Mouse (Mus musculus) spleen, adult 12 weeks (tissue): ENCODE results near the gene Tmem132c.

Experiments used
- DNase-seq: peaks from one replicate; pipeline ENCODE4 v3.0.0; 2022; ENCODE audit warnings: low spot score

The Tmem132c gene

DNA sequence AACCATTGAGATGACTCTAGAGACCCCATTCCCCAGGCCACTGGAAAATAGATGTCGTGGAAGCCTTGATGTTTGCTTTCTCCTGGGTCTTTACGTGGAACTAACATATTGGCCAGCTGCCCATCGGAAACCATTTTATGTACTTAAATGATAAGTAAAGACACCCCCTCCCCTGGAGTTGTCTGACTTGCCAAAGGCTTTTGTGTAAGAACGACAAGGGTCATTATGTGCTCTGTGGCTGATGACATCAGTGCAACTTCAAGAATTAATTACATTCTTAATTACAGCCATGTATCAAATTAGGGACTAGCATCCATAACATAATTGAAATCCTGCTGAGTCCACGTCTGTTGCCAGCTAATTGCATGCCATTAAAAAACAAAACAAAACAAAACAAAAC lies 45.3 kb downstream of the Tmem132c start:
- DNase-seq = no peak

DNA sequence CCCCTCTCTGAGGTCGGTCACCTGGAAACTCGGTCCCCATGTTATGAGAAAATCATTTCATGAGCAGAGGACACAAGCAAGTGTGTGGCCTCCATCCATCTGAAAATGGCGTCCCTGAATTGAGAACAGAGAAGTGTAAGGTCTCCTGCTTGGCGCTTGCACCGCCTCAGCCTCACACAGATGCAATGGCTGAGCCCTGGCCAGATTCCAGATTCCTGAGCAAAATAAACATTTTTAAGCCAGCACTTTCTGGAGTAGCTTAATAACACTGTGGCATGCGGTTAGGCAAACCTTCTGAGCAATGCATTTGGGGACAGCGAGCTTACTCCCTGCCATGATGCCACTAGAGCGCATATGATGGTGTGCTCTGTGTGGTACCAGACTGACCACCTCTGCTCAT lies 48.1 kb downstream of the Tmem132c start:
- no peak for DNase-seq

DNA sequence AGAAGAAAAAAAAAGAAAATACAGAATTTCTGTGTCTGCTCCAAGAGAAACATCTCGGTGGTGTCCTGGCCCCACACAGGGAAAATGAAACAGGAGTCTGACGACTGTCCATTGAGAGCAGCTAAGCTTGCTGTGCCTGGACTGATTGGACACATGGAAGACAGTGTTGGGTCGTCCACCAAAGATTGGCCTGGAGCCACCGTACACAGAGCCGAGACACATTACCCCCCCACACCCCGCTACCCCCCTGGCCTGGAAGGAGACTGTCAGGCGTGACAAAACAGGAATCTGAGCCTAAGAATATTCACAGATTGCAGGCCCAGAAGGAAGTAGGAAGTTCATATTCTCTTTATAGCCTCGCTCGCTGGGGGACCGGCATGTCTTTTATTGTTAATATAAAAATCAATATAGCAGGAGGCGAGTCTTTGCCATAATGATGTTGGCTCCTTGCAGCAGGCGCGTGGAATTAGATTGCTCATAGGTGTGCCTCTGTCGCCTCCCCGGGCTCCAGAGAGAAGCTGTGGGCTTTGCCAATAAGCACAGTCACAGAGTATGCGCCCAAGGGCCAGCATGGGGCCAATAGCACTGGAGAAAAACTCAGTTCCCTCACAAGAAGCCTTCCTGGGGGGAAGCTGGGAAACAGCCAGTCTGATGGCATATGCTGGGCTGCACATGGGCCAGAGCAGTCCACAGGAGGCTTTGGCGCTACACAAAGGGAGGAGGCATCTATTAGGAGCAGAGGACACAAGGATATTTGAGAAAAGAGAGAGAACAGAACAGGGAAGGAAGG lies 49.0 kb downstream of the Tmem132c start:
- no peak for DNase-seq

DNA sequence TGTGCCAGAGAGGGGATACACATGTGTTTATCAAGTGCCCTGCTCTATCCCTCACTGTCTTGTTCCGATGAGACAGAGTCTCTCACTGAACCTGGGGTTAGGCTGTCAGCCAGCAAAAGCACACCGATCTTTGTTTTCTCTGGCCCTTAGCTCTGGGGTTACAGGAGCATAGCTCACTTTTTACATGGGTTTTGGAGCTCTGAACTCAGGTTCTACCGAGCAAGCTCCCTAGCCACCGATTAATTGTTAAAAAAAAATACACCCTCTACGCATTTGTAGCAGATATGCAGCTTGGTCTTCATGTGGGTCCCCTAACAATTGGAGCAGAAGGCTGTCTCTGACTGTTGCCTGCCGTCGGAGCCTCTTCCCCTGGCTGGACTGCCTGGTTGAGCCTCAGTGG lies 50.0 kb downstream of the Tmem132c start:
- no peak for DNase-seq

DNA sequence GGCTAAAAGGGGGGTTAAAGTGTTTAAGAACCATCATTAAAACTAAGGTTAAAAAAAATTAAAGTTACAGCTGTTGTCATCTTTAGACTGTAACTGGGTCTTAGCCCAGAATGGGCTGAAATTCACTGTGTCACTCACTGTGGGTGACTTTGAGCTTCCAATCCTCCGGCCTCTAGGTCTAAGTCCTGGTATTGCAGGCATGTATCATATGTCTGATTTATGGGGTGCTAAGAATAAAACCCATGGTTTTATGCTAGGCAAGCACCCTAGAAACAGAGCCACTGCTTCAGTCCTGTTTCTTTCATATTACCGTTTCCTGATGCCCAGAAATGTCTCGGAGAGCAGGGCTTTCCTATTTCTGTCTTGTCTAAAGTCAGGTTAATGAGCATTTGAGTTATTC lies 52.1 kb downstream of the Tmem132c start:
- no peak for DNase-seq

DNA sequence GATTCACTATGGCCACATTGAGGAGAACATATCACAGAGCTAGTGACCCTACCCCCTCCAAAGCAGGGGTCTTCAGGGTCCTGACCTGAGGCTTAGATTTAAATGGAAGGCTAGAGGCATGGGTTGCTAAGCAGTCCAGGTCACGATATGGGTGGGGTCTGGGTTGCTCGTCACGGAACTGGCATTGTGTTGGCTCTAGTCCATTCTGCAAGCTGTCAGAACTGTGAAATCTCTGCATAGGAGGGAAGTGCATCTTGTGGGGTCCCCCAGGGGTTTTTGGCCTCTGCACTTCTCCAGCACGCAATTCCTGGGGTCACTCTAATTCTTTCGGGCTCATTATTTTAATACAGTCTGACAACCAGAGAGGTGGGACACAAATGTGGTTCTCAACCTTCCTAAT lies 55.9 kb downstream of the Tmem132c start:
- DNase-seq = no peak

DNA sequence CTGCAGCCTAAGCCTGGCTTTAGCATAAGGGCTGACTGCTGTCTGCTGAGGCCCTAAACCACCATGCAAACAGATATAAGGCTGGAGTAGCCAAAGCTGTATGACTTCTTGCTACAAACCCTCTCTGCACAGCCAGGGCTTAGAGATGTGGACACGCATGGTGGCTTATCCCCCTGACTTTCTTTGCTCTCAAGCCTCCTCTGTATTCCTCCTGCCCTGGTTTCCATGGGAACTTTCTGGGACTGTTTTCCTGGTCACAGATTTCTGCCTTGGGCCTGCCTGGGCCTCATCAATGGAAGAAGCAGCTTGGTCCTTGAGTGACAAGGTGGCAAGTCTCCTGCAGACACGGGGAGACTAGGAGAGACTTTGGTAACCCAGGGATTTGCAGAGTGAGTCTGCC lies 56.5 kb downstream of the Tmem132c start:
- DNase-seq = no peak

DNA sequence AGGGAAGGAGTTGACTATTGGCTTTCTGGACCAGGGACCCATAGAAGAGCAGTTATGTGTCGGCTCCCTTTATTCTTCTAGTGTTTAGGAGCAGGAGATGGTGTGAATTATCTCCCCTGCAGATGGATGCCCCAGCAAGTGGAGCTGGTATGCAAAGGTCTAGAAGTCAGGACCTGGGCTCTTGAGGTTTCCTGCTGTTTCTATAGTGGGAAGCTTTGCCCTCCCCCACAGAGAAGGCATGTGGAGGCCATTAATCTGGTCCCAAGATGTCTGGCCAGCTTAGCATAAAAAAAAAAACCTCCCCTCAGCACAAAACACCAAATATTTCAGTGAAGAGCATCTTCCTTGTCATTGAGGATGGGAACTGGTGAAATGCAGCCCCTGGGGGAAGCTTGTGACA lies 57.4 kb downstream of the Tmem132c start:
- no peak for DNase-seq

DNA sequence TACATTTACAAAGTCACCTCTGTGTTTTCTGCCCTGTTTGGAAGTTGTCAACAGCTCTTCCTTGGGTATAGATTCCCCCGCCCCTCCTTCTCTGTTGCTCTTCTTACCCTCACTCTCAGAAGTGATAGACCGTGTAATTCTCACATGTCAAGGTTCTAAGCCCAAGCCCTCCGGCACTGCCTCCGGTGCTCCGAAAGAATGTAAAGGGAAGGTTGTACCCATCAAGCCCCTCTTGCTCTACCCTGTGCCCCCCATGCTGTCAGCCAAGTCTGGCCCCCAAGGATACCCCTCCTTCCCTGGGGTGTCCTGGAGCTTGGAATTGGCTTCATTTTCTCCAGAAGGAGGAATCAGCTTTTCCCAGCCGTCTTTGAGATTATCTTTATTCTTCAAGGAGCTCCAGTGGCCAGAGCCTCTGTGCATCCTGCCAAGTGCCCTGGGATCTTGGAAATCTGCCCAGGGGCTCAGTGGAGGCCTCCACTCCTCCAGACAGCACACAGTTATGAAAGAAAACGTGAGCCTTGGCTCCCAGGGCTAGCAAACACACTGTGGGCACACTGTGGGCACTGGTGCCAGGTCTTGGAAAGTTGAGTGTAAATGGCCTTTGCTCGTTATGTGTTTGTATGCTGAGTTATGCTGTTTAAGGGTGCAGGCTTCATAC lies 59.1 kb downstream of the Tmem132c start:
- no peak for DNase-seq

DNA sequence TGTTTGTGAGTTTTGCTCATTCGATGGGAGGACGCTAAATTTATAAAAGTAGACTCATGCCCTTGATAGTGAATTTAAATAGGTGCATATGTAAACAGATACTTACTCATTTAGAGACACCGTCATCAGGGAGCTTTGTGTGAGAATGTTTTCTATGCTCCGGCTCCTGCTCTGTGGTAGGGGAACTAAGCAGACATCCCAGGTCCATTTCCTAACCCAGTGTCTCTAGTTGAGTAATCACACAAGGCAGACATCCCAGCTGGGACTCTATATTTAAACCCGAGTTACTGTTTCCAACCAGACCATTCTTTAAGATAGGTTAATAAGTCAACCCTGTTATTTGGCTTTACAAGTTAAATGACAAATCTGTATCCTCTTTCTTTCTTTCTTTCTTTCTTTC lies 63.7 kb downstream of the Tmem132c start:
- no peak for DNase-seq

DNA sequence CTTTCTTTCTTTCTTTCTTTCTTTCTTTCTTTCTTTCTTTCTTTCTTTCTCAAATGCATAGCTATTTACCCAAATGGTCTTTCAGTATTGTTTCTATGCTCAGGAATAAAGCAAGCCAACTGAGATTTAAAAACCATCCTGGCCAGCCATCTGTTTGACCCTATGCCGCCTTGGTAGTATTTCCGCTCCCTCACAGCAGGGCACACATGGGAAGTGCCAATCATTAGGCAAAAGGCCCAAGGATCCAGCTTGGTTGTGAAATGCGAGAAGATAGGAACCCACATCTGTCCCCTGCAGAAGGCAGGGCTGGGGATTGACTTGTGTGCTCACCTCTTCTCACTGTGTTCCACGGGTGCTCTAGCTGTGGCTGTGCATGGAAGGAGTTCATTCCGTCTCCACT lies 64.1 kb downstream of the Tmem132c start:
- no peak for DNase-seq

DNA sequence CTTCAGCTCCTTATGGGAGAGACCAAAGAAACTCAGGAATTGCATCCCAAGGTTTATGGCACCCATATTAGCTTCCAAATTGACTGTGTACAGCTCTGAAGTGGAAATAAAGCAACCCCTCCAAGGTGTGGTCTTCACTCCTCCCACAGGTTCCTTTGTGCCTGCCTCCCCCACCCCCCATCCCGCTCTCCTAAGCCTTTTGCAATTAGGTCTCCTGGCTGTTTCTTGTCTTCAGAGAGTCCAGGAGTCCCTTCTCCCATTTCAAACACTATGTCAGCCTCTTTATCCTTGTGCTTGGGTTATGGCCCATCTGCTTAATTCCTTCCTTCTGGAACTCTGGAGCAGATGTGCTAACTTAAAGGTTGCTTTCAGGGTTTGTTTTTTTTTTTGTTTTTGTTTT lies 65.1 kb downstream of the Tmem132c start:
- DNase-seq = no peak

DNA sequence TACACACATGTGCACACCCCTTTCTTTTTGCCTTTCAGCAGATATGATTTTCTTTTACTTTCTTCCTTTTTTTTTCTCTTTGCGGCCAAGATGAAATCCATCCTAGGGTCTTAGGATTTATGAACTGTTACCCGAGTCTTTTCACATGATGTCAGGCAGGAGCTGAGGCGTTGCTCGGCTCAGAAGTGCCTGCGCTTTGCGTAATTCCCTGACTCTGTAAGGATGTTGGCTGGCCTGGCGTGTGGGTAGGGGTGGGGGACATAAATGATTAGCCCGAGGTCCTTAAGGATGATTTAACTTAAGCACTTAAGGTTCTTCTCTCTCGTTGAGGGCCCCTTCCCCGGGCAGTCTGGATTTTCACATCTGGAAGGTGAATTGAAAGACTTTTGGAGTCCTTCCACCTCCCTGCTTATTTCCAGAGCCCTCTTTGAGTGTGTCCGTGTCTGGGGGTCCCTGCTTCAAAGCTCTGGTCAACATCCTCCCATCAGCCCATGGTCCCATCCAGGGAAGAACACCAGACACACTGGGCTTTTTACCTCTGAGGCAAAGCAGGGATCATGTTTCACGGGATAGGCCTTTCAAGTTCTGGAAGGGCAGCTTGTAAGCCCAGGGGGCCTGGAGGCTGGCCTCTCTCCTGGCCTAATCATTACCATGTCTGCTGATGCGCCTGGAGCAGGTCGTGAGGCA lies 68.9 kb downstream of the Tmem132c start:
- DNase-seq = no peak

DNA sequence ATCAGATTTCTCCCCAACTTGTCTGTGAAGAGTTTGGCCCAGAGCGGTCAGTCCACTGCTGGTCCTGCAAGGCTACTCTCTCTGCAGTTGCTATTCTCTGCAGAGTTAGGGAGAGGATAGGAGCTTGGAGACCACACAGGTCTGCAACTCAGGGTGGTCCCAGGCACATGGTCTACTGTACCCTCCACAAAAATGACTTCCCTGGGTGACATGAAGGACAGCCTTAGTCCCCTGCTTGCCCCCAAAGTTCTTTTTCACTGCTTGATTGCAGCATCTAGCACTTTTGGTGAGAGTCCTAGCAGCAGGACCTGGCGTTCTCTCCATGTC lies 69.4 kb downstream of the Tmem132c start:
- no peak for DNase-seq

DNA sequence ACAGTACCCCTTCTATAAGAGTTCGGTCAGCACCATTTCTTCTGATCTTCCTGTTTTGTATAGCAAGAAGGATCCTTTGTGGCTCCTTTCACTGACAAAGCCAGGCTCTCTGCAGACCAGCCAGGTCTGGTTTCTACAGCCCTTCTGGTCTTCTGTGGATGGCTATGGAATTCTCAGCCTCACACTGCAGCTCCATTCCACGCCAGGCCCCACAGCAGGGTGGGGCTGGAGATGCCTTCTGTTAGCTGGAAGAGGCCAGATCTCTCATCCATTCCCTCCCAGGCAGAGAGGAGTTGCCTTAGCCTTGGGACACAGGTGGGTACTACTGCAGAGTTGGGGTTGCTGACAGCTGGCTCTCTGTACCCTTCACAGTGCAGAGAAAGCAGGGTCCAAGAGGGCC lies 72.0 kb downstream of the Tmem132c start:
- no peak for DNase-seq

DNA sequence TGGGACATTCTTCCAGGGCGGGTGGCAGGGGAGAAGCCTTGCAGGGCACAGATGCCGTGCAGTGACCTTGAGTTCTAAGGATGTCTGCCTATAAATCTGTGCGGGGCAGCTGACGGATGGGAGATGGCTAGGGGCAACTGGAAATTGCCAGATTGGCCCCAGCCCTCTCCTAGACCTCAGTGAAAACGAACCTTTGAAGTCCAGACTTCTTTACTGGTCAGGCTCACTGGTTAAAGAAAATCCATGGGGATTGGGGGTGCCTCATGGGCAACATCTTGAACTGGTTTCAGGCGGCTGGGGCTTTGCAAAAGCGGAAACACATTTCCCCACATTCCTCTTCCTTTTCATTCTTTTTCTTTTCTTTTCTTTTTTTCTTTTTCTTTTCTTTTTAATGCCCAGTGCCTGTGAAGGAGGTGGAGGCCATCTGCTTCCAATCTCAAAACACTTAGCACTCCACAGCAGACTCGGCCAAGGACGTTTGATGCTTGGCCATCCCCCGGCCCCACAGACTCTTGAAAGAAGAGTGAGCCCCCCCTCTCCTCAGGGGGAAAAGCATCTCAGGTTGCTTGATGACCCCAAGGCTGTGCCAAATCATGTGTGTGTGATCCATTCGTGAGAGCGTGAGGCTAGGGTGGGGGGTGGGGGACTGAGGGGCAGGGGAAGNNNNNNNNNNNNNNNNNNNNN lies 77.6 kb downstream of the Tmem132c start:
- no peak for DNase-seq

DNA sequence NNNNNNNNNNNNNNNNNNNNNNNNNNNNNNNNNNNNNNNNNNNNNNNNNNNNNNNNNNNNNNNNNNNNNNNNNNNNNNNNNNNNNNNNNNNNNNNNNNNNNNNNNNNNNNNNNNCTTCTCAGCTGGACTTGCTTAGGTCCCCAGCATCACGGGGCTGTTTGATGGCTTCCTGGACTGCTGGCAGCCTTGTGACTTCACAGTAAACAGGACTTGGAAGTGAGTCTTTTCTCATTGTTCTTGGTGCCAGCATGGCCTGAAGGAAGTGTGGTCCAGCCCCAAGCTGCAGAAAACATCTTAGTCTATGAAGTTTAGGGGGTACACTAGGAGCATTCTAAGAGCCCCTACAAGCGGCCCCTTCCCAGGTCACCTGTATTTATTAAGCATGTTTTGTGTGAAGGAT lies 83.0 kb downstream of the Tmem132c start:
- no peak for DNase-seq

DNA sequence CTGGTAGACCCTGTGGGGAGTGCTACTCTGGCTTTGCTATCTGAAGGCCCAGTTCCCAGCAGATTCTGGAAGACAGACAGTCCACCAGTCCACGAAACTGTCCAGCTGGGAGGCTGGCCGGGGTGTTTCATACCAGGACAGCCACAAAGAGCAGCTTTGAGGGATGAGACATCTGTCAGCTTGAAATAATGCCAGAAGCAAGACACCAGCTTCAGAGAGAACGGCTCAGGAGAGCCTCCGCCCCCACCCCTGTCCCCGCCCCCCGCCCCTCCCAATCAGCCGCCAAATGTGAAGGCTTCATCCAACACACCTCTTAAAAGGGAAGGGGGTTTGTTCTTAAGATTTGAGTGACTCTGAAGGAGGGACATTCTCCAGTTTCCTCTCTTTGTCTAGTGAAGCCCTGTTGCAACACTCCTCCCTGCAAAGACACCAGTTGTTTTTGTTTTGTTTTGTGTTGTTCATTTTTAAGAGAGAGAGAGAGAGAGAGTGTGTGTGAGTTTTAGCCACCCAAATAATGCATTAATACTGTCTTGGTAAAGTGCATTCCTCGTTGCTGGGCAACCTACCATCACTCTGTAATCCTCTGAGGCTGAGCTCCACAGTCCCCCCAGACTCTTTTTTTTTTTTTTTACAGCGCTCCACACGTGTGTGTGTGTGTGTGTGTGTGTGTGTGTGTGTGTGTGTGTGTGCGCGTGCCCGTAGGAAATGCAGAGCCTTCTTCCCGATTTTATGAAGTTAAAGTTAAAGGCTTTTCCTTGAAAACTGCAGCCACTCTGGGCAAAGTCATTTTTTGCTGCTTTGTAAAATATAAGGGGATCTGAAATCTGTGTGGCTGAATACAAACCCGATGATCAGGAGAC lies 94.7 kb downstream of the Tmem132c start:
- DNase-seq = no peak

DNA sequence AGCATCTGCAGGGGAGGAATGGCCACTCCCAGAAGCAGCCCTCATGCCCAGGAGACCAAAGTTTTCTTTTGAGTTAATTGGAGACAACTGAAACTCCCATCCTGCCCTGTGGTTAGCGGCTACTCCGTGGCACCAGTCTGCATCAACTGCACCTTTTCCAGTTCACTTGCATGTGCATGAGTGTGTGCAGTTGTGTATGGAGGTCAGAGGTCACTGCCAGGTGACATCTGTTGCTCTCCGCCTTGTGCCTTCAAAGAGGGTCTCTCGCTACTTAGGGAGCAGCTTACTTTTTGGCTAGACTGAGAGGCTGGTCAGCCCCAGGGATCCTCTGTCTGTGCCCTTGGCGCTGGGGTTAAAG lies 95.3 kb downstream of the Tmem132c start:
- DNase-seq = no peak

DNA sequence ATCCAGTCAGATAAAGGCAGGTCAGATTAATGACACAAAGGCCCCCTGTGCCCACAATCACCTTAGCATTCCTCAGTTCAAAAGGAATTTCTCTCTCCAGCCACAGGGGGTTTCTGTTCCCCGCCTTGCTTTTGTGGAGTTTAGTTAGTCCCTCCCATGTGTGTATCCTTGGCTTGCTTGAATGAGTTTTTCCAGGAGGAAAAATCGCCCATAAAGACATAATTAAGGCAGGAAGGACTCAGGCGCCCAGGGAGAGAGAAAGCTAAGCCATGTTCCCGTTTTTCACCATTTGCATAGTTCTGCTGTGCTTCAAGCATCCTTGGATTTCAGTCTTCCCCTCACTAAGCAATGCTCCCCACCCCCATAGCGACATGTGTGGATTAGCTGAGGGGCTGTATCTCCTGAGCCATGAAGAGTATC lies 97.4 kb downstream of the Tmem132c start:
- DNase-seq = no peak

DNA sequence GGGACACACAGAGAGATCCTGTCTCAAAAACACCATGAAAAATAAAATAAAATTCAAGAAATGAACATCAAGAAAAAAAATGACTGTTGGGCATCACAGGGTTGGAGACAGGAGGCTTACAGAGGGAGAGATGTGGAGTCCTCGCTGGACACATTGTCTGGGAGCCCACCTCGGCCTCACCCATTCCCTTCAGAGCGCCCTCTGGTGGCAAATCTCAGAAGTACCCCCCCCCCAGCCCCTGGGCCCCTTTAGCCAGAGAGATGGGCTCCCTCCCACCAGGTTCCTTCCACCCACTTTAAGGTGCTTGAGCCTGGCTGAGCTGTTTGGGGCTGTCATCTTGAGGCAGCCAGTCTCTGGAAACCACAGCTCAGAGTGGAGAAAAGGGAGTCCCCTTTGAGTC lies 99.5 kb downstream of the Tmem132c start:
- DNase-seq = no peak

DNA sequence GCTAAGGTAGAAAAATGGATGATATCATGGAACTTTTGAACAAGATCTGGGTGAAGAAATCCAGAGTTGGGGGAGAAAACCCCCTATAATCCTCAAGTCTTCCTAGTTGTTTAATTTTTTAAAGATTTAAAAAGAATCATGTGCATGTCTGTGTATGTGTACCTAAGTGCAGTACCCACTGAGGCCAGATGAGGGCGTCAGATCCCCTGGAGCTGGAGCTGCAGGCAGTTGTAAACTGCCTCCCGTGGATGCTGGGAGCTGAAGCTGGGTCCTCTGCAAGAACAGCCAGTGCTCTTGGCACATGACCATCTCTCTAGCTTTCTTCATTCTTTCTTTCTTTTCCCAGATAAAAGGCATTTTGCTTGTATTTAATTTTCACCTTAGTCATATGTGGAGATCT lies 103.1 kb downstream of the Tmem132c start:
- DNase-seq = no peak
